Mouse (Mus musculus) retina, postnatal 7 days (tissue): ENCODE results near the gene Lypd5.

Source experiments
- DNase-seq: peaks from one replicate; pipeline ENCODE4 v3.0.0-alpha.2; 2012; ENCODE audit warnings: low read depth, low spot score

Gene Lypd5

DNA sequence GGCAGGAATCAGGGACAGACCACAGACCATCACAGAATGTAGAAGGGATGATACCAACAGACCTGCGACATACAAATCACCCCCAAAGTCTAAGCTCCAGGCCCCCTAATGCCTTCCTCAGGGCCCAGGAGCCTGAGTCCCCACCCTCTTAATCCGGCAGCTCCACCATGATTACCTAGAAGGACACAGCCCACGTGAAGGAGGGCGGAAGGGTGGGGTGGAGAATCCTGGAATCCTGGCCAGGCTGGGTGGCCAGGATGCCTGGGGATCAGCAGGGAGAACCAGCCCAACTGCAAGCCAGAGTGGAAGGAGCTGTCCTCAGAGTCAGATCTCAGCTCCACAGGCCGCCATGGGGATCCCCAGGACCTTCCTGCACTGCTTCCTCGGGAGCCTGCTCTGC, at the start of gene Lypd5:
TSS of gene Lypd5 (plus strand) at position 301 of the 400 bp plus-strand sequence.
- DNase-seq, result no peak

DNA sequence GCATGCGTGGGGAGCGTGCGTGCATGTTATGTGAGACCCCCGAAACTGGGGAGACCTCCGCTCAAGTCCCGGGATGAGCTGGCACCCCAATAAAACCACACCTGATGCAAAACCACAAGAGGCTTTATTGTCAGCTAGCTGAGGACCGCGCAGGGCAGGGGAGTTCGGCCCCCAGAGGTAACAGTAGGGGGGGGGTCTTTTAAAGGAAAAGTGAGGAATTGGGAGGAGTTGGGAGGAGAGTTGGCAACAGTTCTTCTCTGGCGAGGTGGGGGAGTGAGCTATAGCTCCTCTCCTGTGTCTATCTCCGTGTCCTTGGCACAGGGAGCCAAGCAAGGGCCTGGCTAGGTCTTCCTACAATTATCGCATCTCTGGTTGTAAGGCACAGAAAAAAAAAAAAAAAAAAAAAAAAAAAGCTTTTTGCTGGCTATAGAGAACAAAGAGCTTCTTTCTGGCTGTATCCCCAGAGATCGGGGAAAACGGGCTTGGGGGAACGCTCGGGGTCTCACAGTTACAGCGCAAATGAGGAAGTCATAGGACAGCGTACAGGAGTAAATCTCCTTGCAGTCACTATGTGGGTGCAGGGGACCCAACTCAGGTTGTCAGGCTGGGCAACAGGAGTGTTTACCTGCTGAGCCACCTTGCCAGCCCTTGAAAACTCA, 49.0 kb upstream of the Lypd5 start:
- no peak for DNase-seq

- no peak for DNase-seq
These were observed 48.2 kb upstream of the Lypd5 start, which contains the start of gene Zfp61 for GRCm38 (mm10) chr7:24300771-24301282. Gene Zfp61, minus strand, starts transcription at chr7:24301232.

DNA sequence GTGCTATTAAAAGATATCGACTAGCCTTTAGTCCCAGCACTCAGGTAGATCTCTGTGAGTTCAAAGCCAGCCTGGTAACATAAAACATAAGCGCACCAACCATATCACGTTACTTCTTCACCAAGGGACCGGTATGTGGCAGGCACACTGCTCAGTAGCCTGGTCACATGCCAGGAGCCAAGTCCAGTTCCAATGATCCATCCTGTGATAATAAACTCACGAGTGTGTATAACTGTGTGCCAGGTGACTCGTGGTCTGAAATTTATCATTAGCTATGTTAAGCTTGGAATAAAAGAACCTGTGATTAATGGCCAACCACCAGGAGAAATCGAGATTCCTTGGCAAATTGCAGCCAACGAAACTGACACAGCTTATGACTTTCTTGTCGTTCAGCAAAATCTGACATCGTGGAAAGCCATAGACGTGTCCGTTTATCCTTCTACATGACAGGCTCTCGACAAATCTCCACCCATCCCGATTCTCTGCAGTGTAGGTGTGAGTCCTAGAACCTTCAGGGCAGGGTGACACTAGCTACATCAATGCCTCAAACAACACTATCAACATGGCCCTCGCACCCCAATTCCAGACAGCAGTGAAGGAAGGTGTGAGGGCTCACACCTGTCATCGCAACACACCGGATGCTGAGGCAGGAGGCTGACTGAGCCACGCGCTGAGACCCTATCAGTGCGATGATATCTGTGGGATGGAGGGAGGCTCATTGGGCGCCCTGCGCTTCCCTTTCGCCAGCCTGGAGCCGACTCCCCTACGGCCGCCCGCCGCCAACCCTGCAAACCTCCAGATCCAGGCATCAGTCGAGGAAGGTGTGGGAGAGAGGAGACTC, 33.0 kb upstream of the Lypd5 start:
- no peak for DNase-seq

DNA sequence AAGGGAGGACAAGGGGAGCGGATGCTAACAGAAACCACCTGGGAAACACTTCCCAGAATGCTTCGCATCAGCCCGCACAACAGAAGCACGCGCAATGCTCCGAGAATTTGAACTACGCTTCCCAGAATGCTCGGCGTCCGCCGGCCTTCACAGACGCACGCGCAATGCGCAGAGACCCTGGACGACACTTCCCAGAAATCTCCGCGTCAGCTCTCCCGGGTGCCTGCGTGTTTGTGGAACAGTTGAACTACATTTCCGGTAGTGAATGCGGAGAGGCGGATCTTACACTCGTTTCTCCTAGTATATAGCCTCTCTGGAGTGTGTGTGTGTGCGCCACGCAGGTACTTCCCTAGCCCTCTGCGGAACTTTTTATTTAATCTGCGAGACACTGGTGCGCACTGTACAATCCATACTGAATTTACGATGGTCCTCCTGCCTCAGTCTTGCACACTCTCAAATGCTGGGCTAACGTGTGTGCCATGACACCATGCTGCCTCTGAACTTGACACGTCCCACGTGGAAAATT, 32.4 kb upstream of the Lypd5 start, which contains the start of gene Zfp94:
TSS of gene Zfp94 (minus strand) at position 100 of the 526 bp plus-strand sequence.
- DNase-seq, result peak; percentile 91

- DNase-seq, result no peak
These were observed 30.1 kb upstream of the Lypd5 start for GRCm38 (mm10) chr7:24318942-24319341.

DNA sequence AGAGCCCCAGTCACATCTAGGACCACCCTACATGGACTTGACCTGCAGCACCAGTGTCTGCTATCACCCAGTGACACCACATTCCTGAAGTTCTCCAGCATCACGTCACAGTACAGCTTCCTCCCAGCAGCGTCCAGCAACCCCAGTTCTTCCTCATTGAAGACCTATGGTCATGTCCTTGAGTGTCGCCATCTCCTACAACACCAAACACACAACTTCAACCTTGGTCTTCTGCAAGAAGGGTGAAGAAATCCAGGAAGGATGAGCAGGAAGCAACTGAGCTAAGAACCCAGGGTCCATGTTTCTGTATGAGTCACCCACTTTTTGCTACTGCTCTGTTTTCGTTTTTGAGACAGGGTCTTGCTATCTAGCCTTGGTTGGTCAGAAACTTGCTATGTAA, 26.4 kb upstream of the Lypd5 start:
- no peak for DNase-seq

DNA sequence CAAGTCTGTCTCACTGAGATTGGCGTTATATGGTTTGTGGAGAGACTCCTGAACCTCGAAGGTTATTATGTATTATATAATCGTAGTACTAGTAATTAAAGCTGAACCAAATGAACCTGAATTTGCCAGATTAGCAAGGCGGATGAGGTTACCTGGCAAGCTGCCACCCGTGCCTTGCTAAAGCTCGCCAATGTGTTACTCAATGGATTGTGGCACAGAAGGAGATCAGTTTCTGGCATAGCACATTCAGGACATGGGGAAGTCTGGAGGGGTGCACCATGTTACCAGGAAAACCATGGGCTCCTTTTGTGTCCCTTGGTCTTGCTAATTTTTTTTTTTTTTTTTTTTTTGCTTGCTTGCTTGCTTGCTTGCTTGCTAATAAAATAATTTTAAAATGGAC, 23.8 kb upstream of the Lypd5 start:
- no peak for DNase-seq

DNA sequence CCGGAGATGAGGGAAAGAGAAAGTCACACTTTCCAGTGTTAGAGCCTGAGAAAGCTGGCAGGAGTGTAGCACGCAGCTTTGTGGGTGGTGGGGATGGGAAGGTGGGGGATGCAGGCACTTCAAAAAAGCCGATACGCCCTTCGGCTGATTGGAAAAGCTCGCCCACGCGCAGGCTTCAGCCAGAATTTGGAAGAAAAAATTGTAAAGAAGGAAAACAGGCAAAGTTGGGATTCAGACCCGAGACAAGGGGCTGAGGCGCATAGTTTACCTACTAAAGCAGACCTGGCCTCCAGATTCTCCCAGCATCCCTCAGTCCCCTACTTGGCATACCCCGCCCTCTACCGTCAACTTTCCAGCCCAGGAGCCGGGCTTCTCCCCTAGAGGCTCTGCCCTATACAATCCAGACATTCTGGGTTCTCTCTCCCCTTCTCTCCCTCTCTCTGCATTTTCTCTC, 23.3 kb upstream of the Lypd5 start:
- no peak for DNase-seq

- no peak for DNase-seq
These were observed 22.5 kb upstream of the Lypd5 start for GRCm38 (mm10) chr7:24326273-24327135.

GRCm38 (mm10) chr7:24327281-24327975, 21.6 kb upstream of the Lypd5 start:
- DNase-seq, result no peak

DNA sequence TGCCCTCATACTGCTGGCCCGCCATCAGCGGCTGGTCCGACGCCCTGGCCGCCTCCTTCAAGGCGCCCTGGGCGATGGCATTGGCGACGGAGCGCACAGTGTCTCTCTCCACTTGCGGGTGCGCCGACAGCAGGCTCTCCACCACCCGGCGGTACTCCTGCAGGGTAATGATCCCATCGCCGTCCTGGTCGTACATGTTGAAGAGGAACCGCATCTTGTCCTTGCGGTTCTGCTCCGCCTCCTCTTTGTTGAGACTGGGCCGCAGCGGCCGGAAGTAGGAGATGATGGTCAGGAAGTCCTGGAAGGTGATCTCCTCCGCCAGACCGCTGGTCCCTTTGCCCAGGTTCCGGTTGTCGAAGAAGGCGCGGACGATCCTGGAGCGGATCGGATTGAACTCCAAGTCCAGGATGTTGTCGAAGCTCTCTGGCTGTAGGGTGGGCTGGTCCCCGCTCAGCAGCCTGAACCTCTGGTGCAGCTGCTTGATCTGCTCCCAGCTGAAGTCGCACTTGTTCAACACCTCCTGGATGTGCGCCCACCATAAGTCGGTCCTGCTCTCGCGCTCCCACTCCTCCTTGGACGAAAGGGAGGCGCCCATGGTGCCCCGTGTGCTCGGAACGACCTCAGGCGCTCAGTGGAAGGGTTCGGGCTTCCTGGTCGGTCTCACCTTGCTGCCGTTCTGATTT, 15.6 kb upstream of the Lypd5 start, which contains the start of gene Tescl:
TSS of gene Tescl (minus strand) at position 633 of the 683 bp plus-strand sequence.
- DNase-seq, result no peak

GRCm38 (mm10) chr7:24335699-24336309, 13.2 kb upstream of the Lypd5 start:
- peak; percentile 84 for DNase-seq

- no peak for DNase-seq
These were observed 10.8 kb upstream of the Lypd5 start for GRCm38 (mm10) chr7:24338241-24338640.

DNA sequence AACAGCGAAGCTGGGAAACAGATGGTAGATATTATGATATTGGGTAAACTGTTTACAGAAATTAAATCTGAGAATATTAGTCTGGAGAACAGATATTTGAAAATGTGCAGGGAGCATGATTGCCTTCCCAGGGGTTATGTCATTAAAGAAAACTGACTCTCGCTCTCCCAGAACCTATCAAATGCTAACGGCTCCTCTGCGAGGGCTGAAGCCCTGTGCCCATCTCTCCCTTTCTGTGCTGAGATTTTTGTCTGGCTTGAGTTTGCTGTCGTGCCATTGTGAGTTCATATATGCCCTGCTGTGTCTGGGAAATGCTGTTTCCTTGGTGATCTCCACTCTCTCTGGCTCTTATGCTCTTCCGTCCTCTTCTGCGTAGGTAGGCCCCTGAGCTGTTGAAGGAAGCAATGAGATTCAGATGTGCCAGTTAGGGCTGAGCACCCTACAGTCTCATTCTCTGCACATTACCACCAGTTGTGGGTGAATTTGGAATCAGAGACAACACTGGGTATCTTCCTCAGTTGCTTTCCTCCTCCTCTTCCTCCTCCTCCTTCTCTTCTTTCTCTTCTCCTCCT, 5.2 kb upstream of the Lypd5 start:
- DNase-seq, result no peak

DNA sequence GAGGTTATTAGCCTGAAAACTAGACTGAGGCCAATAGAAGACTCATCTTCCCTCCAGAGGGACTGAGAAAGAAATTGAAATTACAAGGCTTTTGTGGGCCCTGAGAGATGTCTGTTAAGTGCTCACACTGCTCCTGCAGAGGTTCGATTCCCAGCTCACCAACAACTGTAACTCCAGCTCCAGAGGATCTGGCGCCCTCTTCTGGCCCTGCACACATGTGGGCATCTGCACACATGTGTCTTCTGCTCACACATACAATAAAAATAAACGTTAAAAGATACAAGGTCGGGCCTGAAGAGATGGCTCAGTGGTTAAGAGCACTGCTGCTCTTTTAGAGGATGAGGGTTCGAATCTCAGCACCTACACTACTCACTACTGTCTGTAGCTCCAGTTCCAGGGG, 2.6 kb upstream of the Lypd5 start:
- DNase-seq, result no peak

DNA sequence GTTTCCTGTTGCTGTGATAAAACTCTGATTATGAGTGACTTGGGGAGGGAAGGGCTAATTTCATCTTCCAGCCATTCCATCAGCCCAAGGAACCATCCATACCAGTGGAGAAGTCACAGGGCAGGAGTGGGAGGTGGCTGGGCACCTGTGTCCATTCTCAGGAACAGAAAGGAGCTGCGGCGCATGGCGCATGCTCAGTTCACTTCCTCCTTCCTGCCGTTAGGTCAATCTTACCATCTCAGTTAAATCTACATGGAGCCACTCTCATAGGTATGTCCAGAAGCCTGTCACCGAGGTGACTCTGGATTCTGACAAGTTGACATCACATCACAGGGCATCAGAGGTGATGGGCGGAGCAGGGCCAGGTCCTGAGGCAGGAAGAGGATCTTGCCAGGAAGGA, 6.7 kb downstream of the Lypd5 start:
- DNase-seq, result no peak

- no peak for DNase-seq
These were observed 7.1 kb downstream of the Lypd5 start for GRCm38 (mm10) chr7:24356081-24356480.

- DNase-seq, result no peak
These were observed 8.9 kb downstream of the Lypd5 start for GRCm38 (mm10) chr7:24357899-24358298.
